ENCODE assay signal across 12 mouse cellular contexts in genomic region chr17:83962126-83962525, GRCm38 (mm10).
A peak's percentile ranks its signal among the peaks of the same experiment; 100 is the strongest.
DNase-seq lines count a peak whose midpoint lies in the region; ATAC-seq and TF ChIP-seq lines count a peak whose summit lies in the region.
"Had no signal": no experiment of that assay in that cellular context is flagged by ENCODE, and none has a peak within 500 bp of the region (broad histone marks: within the 10 kb centered on the region; RNA-seq: fewer than 3 reads in every experiment).

No protein-coding gene starts in this region.

- intact Hi-C loops in heart, adult 2 months (cut with DNase I): loop anchor here (5.0 kb wide), 1 partner anchor 100 kb away; no protein-coding TSS in a partner anchor
- intact Hi-C loops in left cerebral cortex, postnatal 4 days (cut with DNase I): no loop called here

- H3K4me1 ChIP-seq in heart, embryonic 15.5 days (replicated peaks): peaks cover 45% of the 10 kb centered on the region
- H3K4me1 ChIP-seq in heart, adult 2 months (ENCODE audit: control insufficient read depth, insufficient read depth, low read length): peaks cover 26% of the 10 kb centered on the region
- H3K4me1 ChIP-seq in liver, embryonic 14.5 days (replicated peaks; ENCODE audit: control insufficient read depth in 2 of 2, insufficient read depth in 2 of 2, low read length in 1 of 2): peaks cover 32 to 60% of the 10 kb centered on the region in 2 experiments

- DNase-seq in heart, adult 2 months: no peak
- DNase-seq in urinary bladder, postnatal 14 days (ENCODE audit: low spot score): peak; percentile 53
- DNase-seq in urinary bladder, postnatal 10 days (ENCODE audit: low spot score): no peak
- DNase-seq in liver, embryonic 14.5 days (ENCODE audit: low read depth in 3 of 3, low spot score in 3 of 3): peak; percentile 40 to 52 (median 52)
- DNase-seq in left cerebral cortex, postnatal 4 days: no peak
- no peak for DNase-seq in spleen, postnatal 4 days (ENCODE audit: low spot score in 2 of 2)
- no peak for DNase-seq in cerebellum, postnatal 14 days
- DNase-seq: heart, postnatal 36 days; kidney, postnatal 36 days; right cerebral cortex, postnatal 14 days had no signal

- 88% methylated on average over 6 of the region's 6 CpGs for WGBS in heart, embryonic 15.5 days
- WGBS in heart, adult 2 months: 93% methylated on average over 6 of the region's 6 CpGs
- 14% methylated on average over 6 of the region's 6 CpGs for WGBS in liver, embryonic 14.5 days (ENCODE audit: insufficient replicate concordance)

- ATAC-seq in heart, embryonic 15.5 days (replicated peaks; ENCODE audit: insufficient number of reproducible peaks, insufficient read depth, low FRiP score, low read depth): no peak
- ATAC-seq in liver, embryonic 14.5 days (ENCODE audit: insufficient read depth): peak; percentile 75

- no peaks in the 10 kb centered on the region for H3K79me2 ChIP-seq in heart, adult 2 months (replicated peaks; ENCODE audit: control insufficient read depth, insufficient read depth, low read length)

- TF ChIP-seq EP300 in heart, adult 2 months (IDR thresholded peaks at IDR 0.05; ENCODE audit: insufficient read depth, low read depth, low read length): no peak
- peak; percentile 88 for TF ChIP-seq EP300 in liver, embryonic 14.5 days (IDR thresholded peaks at IDR 0.05; ENCODE audit: low read depth)

- H3K9me3 ChIP-seq in heart, embryonic 15.5 days (replicated peaks): no peaks in the 10 kb centered on the region
- no peaks in the 10 kb centered on the region for H3K9me3 ChIP-seq in liver, embryonic 14.5 days (ENCODE audit: control insufficient read depth, low read length)

- H3K4me3 ChIP-seq in heart, embryonic 15.5 days: no peak overlapping the region
- no peak overlapping the region for H3K4me3 ChIP-seq in heart, adult 2 months
- no peak overlapping the region for H3K4me3 ChIP-seq in liver, embryonic 14.5 days (ENCODE audit: insufficient read depth in 1 of 2, low read depth in 2 of 2, low read length in 2 of 2)
- H3K4me3 ChIP-seq: neural tube, embryonic 12.5 days had no signal

- H3K36me3 ChIP-seq in heart, embryonic 15.5 days: no peaks in the 10 kb centered on the region
- no peaks in the 10 kb centered on the region for H3K36me3 ChIP-seq in heart, adult 2 months (ENCODE audit: control insufficient read depth, insufficient read depth, low read length)
- H3K36me3 ChIP-seq in liver, embryonic 14.5 days (replicated peaks; ENCODE audit: control insufficient read depth, insufficient read depth, low read depth): no peaks in the 10 kb centered on the region
- H3K36me3 ChIP-seq: neural tube, embryonic 12.5 days had no signal

- no peak for TF ChIP-seq CTCF in heart, adult 2 months (IDR thresholded peaks at IDR 0.05)
- no peak for TF ChIP-seq CTCF in liver, embryonic 14.5 days (IDR thresholded peaks at IDR 0.05; ENCODE audit: low read depth)

- no peak overlapping the region for H3K4me2 ChIP-seq in heart, embryonic 15.5 days
- no peak overlapping the region for H3K4me2 ChIP-seq in liver, embryonic 14.5 days (ENCODE audit: low read depth)
- H3K4me2 ChIP-seq: neural tube, embryonic 12.5 days had no signal

- no peak for TF ChIP-seq POLR2A in heart, adult 2 months (IDR thresholded peaks at IDR 0.05; ENCODE audit: insufficient read depth, low read depth, low read length)

- peak overlapping the region; percentile 1; the same call in 1 of the 2 replicates for H3K27ac ChIP-seq in heart, embryonic 15.5 days
- no peak overlapping the region; the same call in 1 of the 2 replicates for H3K27ac ChIP-seq in heart, adult 2 months
- peak overlapping the region; percentile 10; the same call in 1 of the 2 replicates for H3K27ac ChIP-seq in liver, embryonic 14.5 days
- H3K27ac ChIP-seq: neural tube, embryonic 12.5 days had no signal

- no peak overlapping the region for H3K9ac ChIP-seq in heart, embryonic 15.5 days
- no peak overlapping the region for H3K9ac ChIP-seq in heart, adult 2 months (ENCODE audit: low read depth, low read length)
- no peak overlapping the region for H3K9ac ChIP-seq in liver, embryonic 14.5 days (replicated peaks)
- H3K9ac ChIP-seq: neural tube, embryonic 12.5 days had no signal

- no peaks in the 10 kb centered on the region for H3K27me3 ChIP-seq in heart, embryonic 15.5 days
- H3K27me3 ChIP-seq in heart, adult 2 months (ENCODE audit: control insufficient read depth, insufficient read depth, low read length): no peaks in the 10 kb centered on the region
- no peaks in the 10 kb centered on the region for H3K27me3 ChIP-seq in liver, embryonic 14.5 days (ENCODE audit: control insufficient read depth, insufficient read depth, low read length)
- H3K27me3 ChIP-seq: neural tube, embryonic 12.5 days had no signal

Comparison
In these comparisons a context has a peak if more than half of its experiments do, and no peak if none do; other contexts are left out.
1. DNase-seq: peak in urinary bladder, postnatal 14 days (single experiment) and liver, embryonic 14.5 days (3 of 3); none in heart, adult 2 months (0 of 2), urinary bladder, postnatal 10 days (single experiment), left cerebral cortex, postnatal 4 days (single experiment), spleen, postnatal 4 days (0 of 2) and cerebellum, postnatal 14 days (0 of 2).